Mouse (Mus musculus) embryo, embryonic 9.5 days (tissue): ENCODE measurements around the gene Calhm2.

Experiments
- DNase-seq: peaks from one replicate; pipeline ENCODE4 v3.0.0-alpha.2; 2017; ENCODE audit errors: extremely low spot score

Calhm2 gene

GRCm38 (mm10) chr19:47067924-47068611, 70.0 kb downstream of the Calhm2 start:
- peak; percentile 85 for DNase-seq

GRCm38 (mm10) chr19:47067096-47067882, 70.8 kb downstream of the Calhm2 start, which contains the start of gene Taf5:
Taf5 (plus strand) TSS chr19:47067746.
- DNase-seq, result peak; percentile 97

- no peak for DNase-seq
Measured at GRCm38 (mm10) chr19:47065860-47066259, 72.2 kb downstream of the Calhm2 start.

DNA sequence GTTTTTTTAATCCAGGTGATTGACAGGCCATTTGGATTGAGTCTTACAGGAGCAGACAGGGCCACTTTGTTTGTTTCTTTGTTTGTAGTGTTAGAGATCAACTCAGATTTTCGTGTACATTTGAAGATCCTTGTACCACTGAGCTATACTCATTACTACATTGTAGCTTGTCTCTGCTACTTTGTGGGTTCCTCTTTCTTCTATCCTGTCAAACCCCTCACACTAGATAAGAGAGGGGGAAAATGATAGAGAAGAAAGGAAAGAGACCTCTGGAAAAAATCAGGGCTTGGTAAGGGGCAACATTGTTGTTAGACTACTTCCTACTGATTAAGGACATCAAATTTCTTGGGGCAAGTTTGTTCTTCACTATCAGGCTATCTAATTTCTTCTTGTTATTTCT, 80.4 kb downstream of the Calhm2 start:
- no peak for DNase-seq
